Mouse (Mus musculus) ES-E14 (cell line): ENCODE results near the gene Lims1.

Experiments used
- CHD2 ChIP-seq: IDR thresholded peaks from 2 replicates; pipeline ENCODE4 v1.6.1; 2014; ENCODE audit warnings: mild to moderate bottlenecking, low read depth, low read length, inconsistent platforms
- HCFC1 ChIP-seq: IDR thresholded peaks from 2 replicates; pipeline ENCODE4 v1.6.1; 2012; ENCODE audit warnings: low read length, inconsistent platforms, borderline replicate concordance; ENCODE audit not compliant: insufficient read depth
- MAFK ChIP-seq: IDR thresholded peaks from 2 replicates; pipeline ENCODE4 v1.6.1; 2014; ENCODE audit warnings: mild to moderate bottlenecking, low read depth, low read length, inconsistent platforms; ENCODE audit not compliant: insufficient read depth
- ZC3H11A ChIP-seq: IDR thresholded peaks from 2 replicates; pipeline ENCODE4 v1.6.1; 2012; ENCODE audit warnings: low read depth, mild to moderate bottlenecking, inconsistent platforms, low read length, borderline replicate concordance
- ZNF384 ChIP-seq: IDR thresholded peaks from 2 replicates; pipeline ENCODE4 v1.6.1; 2012; ENCODE audit warnings: low read depth, low read length, inconsistent platforms

- TF ChIP-seq CHD2, result no peak
- TF ChIP-seq HCFC1, result no peak
- no peak for TF ChIP-seq ZC3H11A
- TF ChIP-seq ZNF384, result no peak
- no peak for TF ChIP-seq MAFK
Observed at GRCm38 (mm10) chr10:58401838-58402237, 78.6 kb downstream of the Lims1 start.
